Mouse (Mus musculus): ENCODE data around the gene Cbx7. TPM values are rescaled to one million over a fixed set of nuclear protein-coding genes. Genes with fewer than 3 reads are reported as not detected.
"Not testable (repeated sequence)": the region's sequence is repeated elsewhere in the genome, so short reads cannot be mapped to it uniquely, and the experiment has no call there.

Gene Cbx7
- polyA plus RNA-seq, 1 experiment from 2014 or later = 4.0 TPM

DNA sequence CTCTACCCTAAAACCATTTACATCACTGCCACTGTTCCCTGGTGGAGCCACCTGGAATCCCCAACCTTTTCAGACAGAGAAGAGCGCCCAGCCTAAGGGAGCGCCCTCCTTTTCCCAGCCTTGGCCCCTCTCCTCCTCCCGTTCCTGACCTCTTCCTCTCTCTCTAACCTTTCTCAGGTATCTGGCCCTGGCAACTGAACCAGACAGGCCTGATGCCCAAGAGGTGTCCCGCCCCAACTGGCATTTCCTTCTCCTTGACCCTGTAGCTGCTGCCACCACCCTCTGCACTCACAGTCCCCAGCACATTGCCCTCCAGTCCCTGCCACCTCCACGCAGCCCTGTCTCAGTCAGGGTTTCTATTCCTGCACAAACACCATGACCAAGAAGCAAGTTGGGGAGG lies 26.0 kb downstream of the Cbx7 start:
- Histone ChIP-seq H3K4me2 (ENCODE audit: low read length) (no peak overlapping the region), H3K27me3 (replicated peaks; ENCODE audit: control insufficient read depth, insufficient read depth, low read length) (no peaks in the 10 kb centered on the region), H3K4me1 (replicated peaks; ENCODE audit: control insufficient read depth, insufficient read depth, low read length) (peaks cover 5% of the 10 kb centered on the region), H3K36me3 (ENCODE audit: control insufficient read depth, insufficient read depth) (no peaks in the 10 kb centered on the region), H3K4me3 (replicated peaks; ENCODE audit: low read length) (no peak overlapping the region), H3K27ac (ENCODE audit: low read length) (no peak overlapping the region), H3K9me3 (ENCODE audit: control insufficient read depth, low read length) (no peaks in the 10 kb centered on the region), H3K9ac (replicated peaks; ENCODE audit: low read depth, low read length) (no peak overlapping the region)
- no peak for ATAC-seq
- WGBS = 77% methylated on average over 5 of the region's 5 CpGs

DNA sequence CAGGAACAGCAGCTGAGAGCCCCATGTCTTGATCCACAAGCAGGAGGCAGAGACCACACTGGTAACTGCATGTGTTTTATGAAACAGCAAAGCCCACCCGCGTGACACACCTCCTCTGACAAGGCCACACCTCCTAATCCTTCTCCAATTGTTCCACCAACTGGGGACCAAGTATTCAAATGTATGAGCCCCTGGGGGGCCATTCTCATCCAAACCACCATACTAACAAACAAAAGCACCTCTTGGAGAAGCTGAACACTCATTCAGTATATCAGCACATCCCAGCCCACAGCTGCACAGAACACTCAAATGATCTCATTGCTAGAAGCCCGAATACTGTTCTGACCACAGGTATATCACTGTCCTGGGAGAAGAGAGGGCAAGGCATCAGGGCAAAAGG lies 27.3 kb downstream of the Cbx7 start:
- 68% methylated on average over 3 of the region's 3 CpGs for WGBS
- no peaks in the 10 kb centered on the region for H3K36me3 ChIP-seq (ENCODE audit: control insufficient read depth, insufficient read depth)
- no peak for ATAC-seq
- no peak overlapping the region for H3K9ac ChIP-seq (replicated peaks; ENCODE audit: low read depth, low read length)
- H3K4me3 ChIP-seq (replicated peaks; ENCODE audit: low read length) = no peak overlapping the region
- no peaks in the 10 kb centered on the region for H3K4me1 ChIP-seq (replicated peaks; ENCODE audit: control insufficient read depth, insufficient read depth, low read length)
- H3K4me2 ChIP-seq (ENCODE audit: low read length) = no peak overlapping the region
- no peak overlapping the region for H3K27ac ChIP-seq (ENCODE audit: low read length)
- no peaks in the 10 kb centered on the region for H3K9me3 ChIP-seq (ENCODE audit: control insufficient read depth, low read length)
- H3K27me3 ChIP-seq (replicated peaks; ENCODE audit: control insufficient read depth, insufficient read depth, low read length) = no peaks in the 10 kb centered on the region

DNA sequence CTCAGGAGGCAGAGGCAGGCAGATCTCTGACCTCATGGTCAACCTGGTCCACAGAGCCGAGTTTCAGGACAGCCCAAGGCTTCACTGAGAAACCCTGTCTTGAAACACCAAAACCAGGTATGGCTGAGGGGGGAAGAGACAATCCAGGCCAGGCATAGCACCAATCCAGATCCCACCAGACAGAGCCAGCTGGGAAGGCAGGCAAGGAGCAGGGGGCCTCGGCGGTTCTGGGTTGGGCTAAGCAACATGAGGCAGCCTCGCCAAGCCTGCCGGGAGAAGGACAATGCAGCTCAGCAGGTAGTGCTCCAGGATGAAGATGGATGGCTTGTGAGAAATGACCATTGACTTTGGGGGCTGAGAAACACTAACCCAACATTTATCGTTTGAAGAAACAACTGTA lies 28.4 kb downstream of the Cbx7 start:
- WGBS = 89% methylated on average over 6 of the region's 6 CpGs
- H3K4me1 ChIP-seq (replicated peaks; ENCODE audit: control insufficient read depth, insufficient read depth, low read length) = no peaks in the 10 kb centered on the region
- no peak overlapping the region for H3K4me3 ChIP-seq (replicated peaks; ENCODE audit: low read length)
- no peaks in the 10 kb centered on the region for H3K27me3 ChIP-seq (replicated peaks; ENCODE audit: control insufficient read depth, insufficient read depth, low read length)
- no peak for ATAC-seq
- H3K9me3 ChIP-seq (ENCODE audit: control insufficient read depth, low read length) = no peaks in the 10 kb centered on the region
- no peak overlapping the region for H3K9ac ChIP-seq (replicated peaks; ENCODE audit: low read depth, low read length)
- no peaks in the 10 kb centered on the region for H3K36me3 ChIP-seq (ENCODE audit: control insufficient read depth, insufficient read depth)
- no peak overlapping the region for H3K4me2 ChIP-seq (ENCODE audit: low read length)
- no peak overlapping the region for H3K27ac ChIP-seq (ENCODE audit: low read length)

DNA sequence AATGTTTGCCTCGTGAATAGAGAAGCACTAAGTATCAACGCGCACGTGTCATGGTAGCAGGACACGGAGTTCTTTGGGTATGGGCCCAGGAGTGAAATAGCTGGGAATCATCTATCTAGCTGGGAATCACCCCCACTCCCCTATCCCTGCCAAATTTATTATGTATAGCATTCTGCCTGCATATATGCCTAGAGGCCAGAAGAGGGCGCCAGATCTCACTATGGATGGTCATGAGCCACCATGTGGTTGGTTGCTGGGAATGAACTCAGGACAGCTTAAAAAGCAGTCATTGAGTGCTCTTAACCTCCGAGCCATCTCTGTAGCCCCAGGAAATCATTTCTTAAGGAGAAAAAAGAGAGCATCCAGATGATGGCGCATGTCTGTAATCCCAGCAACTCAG lies 30.0 kb downstream of the Cbx7 start:
- Histone ChIP-seq H3K9ac (replicated peaks; ENCODE audit: low read depth, low read length) (no peak overlapping the region), H3K27me3 (replicated peaks; ENCODE audit: control insufficient read depth, insufficient read depth, low read length) (0 out of 2 replicates have a peak, but pooled peaks cover under 1% of the 10 kb centered on the region), H3K9me3 (ENCODE audit: control insufficient read depth, low read length) (no peaks in the 10 kb centered on the region), H3K36me3 (ENCODE audit: control insufficient read depth, insufficient read depth) (no peaks in the 10 kb centered on the region), H3K4me3 (replicated peaks; ENCODE audit: low read length) (no peak overlapping the region), H3K27ac (ENCODE audit: low read length) (no peak overlapping the region), H3K4me2 (ENCODE audit: low read length) (no peak overlapping the region), H3K4me1 (replicated peaks; ENCODE audit: control insufficient read depth, insufficient read depth, low read length) (no peaks in the 10 kb centered on the region)
- no peak for ATAC-seq
- WGBS = 19% methylated on average over 8 of the region's 8 CpGs

DNA sequence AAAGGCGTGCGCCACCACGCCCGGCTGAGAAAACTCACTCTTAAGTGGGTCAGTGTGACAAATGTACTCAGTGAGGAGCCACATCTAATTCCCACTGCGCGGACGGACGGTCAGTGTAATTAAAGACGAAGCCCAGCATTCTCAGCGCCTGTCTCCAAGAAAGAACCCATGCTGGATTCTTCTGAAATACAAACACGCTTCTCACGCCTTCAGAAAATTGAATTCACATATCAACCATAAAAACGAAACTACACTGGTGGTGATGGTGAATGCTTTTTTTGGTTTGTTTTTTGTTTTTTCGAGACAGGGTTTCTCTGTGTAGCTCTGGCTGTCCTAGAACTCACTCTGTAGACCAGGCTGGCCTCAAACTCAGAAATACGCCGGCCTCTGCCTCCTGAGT lies 31.0 kb downstream of the Cbx7 start:
- Histone ChIP-seq H3K4me1 (replicated peaks; ENCODE audit: control insufficient read depth, insufficient read depth, low read length) (no peaks in the 10 kb centered on the region), H3K36me3 (ENCODE audit: control insufficient read depth, insufficient read depth) (no peaks in the 10 kb centered on the region), H3K9ac (replicated peaks; ENCODE audit: low read depth, low read length) (no peak overlapping the region), H3K27me3 (replicated peaks; ENCODE audit: control insufficient read depth, insufficient read depth, low read length) (0 out of 2 replicates have a peak, but pooled peaks cover 2% of the 10 kb centered on the region), H3K4me2 (ENCODE audit: low read length) (no peak overlapping the region), H3K4me3 (replicated peaks; ENCODE audit: low read length) (no peak overlapping the region), H3K27ac (ENCODE audit: low read length) (no peak overlapping the region), H3K9me3 (ENCODE audit: control insufficient read depth, low read length) (no peaks in the 10 kb centered on the region)
- WGBS = 91% methylated on average over 16 of the region's 16 CpGs
- ATAC-seq = no peak

DNA sequence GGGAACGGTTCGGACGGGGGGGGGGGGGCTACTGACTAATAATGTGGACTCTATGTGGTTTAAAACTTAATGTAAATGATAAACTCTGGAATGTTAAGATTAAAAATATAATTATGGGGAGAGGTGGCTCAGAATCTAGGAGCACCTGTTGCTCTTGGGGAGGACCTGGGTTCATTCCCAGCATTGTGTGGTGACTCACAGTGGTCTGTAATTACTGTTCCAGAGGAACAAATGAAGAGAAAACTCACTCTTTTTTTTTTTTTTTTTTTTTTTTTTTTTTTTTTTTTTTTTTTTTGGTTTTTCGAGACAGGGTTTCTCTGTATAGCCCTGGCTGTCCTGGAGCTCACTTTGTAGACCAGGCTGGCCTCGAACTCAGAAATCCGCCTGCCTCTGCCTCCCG lies 31.4 kb downstream of the Cbx7 start:
- not testable (repeated sequence) for H3K4me1 ChIP-seq (replicated peaks; ENCODE audit: control insufficient read depth, insufficient read depth, low read length); H3K9ac ChIP-seq (replicated peaks; ENCODE audit: low read depth, low read length); H3K4me2 ChIP-seq (ENCODE audit: low read length); H3K9me3 ChIP-seq (ENCODE audit: control insufficient read depth, low read length); H3K27me3 ChIP-seq (replicated peaks; ENCODE audit: control insufficient read depth, insufficient read depth, low read length); H3K4me3 ChIP-seq (replicated peaks; ENCODE audit: low read length); H3K36me3 ChIP-seq (ENCODE audit: control insufficient read depth, insufficient read depth); H3K27ac ChIP-seq (ENCODE audit: low read length); ATAC-seq
- WGBS = 90% methylated on average over 5 of the region's 7 CpGs

DNA sequence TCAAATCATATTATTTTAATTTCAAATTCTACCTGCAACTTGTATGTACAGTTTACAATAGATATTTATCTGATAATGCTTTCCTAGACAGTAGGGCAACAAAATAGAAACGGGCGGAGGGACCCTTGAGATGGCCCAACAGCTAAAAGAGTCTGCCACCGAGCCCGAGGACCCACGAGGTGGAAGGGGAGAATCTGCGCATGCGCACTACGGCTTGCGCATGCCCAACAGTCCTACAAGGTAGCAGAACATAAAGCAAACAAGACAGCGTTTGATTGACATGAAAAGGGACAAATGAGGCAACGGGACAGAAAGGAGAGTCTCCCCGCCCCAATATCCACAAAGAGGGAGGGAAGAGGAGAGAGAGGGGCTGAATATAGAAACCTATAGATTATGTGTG lies 31.9 kb downstream of the Cbx7 start:
- H3K27me3 ChIP-seq (replicated peaks; ENCODE audit: control insufficient read depth, insufficient read depth, low read length) = 0 out of 2 replicates have a peak, but pooled peaks cover 2% of the 10 kb centered on the region
- H3K9me3 ChIP-seq (ENCODE audit: control insufficient read depth, low read length) = no peaks in the 10 kb centered on the region
- no peak overlapping the region for H3K9ac ChIP-seq (replicated peaks; ENCODE audit: low read depth, low read length)
- no peaks in the 10 kb centered on the region for H3K36me3 ChIP-seq (ENCODE audit: control insufficient read depth, insufficient read depth)
- no peak overlapping the region for H3K4me2 ChIP-seq (ENCODE audit: low read length)
- WGBS = 92% methylated on average over 12 of the region's 12 CpGs
- H3K4me3 ChIP-seq (replicated peaks; ENCODE audit: low read length) = no peak overlapping the region
- ATAC-seq = no peak
- peaks cover 7% of the 10 kb centered on the region; the same call in 1 of the 2 replicates for H3K4me1 ChIP-seq (replicated peaks; ENCODE audit: control insufficient read depth, insufficient read depth, low read length)
- no peak overlapping the region for H3K27ac ChIP-seq (ENCODE audit: low read length)

DNA sequence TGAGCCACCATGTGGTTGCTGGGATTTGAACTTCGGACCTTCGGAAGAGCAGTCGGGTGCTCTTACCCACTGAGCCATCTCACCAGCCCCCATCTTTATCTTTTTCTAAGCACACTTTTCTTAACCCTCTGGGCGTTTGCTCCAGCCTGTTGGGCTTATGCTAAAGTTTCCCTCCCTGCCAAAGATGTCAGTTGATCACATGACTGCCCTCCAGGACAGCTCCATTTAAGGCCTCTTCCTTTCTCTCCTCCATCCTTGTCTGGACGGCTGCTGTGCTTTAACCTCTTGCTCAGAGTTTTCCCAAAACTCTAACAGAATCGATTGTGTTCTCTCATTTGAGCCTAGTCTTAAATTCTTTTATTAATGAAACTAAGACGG lies 34.6 kb downstream of the Cbx7 start:
- Histone ChIP-seq H3K9me3 (ENCODE audit: control insufficient read depth, low read length) (no peaks in the 10 kb centered on the region), H3K27ac (ENCODE audit: low read length) (no peak overlapping the region), H3K4me2 (ENCODE audit: low read length) (no peak overlapping the region), H3K27me3 (replicated peaks; ENCODE audit: control insufficient read depth, insufficient read depth, low read length) (peaks cover 12% of the 10 kb centered on the region), H3K9ac (replicated peaks; ENCODE audit: low read depth, low read length) (no peak overlapping the region), H3K36me3 (ENCODE audit: control insufficient read depth, insufficient read depth) (no peaks in the 10 kb centered on the region), H3K4me3 (replicated peaks; ENCODE audit: low read length) (no peak overlapping the region), H3K4me1 (replicated peaks; ENCODE audit: control insufficient read depth, insufficient read depth, low read length) (peaks cover 17% of the 10 kb centered on the region)
- 71% methylated on average over 7 of the region's 7 CpGs for WGBS
- ATAC-seq = no peak

DNA sequence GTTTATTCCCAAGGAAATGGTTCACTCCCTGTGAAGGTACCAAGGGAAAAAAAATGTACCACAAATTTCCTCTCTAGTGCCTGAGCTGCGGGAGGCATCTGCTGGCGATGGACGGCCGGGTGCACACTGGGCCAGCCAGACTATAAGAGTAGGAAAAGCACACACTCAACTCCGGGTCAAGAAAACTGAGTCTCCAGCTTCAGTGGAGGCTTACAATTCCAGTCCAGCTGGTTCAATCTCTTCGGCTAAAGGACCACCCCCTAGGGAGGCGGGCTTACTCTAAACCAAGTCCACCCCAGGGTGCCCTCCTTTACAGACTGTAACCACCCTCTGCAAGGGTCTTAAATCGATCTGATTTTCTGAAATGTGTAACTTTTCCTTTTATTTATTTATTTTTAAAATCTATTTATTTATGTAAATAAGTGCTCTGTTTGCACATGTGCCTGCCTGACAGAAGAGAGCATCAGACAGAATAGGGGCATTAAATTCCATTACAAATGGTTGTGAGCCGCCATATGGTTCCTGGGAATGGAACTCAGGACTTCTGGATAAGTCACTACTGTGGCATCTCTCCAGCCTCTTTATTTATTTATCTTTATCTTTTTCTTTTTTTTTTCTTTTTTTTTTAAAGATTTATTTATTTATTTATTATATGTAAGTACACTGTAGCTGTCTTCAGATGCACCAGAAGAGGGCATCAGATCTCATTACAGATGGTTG lies 35.1 kb downstream of the Cbx7 start:
- H3K4me2 ChIP-seq (ENCODE audit: low read length) = no peak overlapping the region
- no peak for ATAC-seq
- no peak overlapping the region for H3K4me3 ChIP-seq (replicated peaks; ENCODE audit: low read length)
- H3K27me3 ChIP-seq (replicated peaks; ENCODE audit: control insufficient read depth, insufficient read depth, low read length) = peaks cover 12% of the 10 kb centered on the region
- no peaks in the 10 kb centered on the region for H3K9me3 ChIP-seq (ENCODE audit: control insufficient read depth, low read length)
- no peak overlapping the region for H3K9ac ChIP-seq (replicated peaks; ENCODE audit: low read depth, low read length)
- no peak overlapping the region for H3K27ac ChIP-seq (ENCODE audit: low read length)
- H3K36me3 ChIP-seq (ENCODE audit: control insufficient read depth, insufficient read depth) = no peaks in the 10 kb centered on the region
- WGBS = 35% methylated on average over 9 of the region's 9 CpGs
- H3K4me1 ChIP-seq (replicated peaks; ENCODE audit: control insufficient read depth, insufficient read depth, low read length) = peaks cover 17% of the 10 kb centered on the region

DNA sequence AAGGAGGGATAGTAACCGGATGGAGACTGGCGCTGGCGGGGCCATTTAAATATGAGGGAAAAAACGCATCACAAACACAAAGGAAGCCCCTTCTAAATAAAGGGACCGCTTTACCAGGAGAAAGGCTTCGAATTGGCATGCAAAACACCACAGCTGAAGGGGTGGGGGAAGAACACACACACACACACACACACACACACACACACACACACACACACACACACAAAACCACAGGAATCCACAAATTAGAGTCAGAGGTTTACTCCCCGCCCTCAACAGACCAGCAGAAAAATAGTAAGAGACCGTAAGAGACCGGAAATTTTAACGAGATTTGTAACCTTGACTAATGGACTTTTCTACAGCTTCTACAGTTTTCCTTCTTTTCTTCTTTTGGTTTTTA lies 36.1 kb downstream of the Cbx7 start:
- H3K4me2 ChIP-seq (ENCODE audit: low read length) = peak overlapping the region; percentile 11; the same call in 1 of the 2 replicates
- H3K4me1 ChIP-seq (replicated peaks; ENCODE audit: control insufficient read depth, insufficient read depth, low read length) = peaks cover 17% of the 10 kb centered on the region
- WGBS = 1% methylated on average over 10 of the region's 10 CpGs
- no peak overlapping the region for H3K4me3 ChIP-seq (replicated peaks; ENCODE audit: low read length)
- ATAC-seq = no peak
- no peak overlapping the region for H3K9ac ChIP-seq (replicated peaks; ENCODE audit: low read depth, low read length)
- peaks cover 12% of the 10 kb centered on the region for H3K27me3 ChIP-seq (replicated peaks; ENCODE audit: control insufficient read depth, insufficient read depth, low read length)
- no peaks in the 10 kb centered on the region for H3K36me3 ChIP-seq (ENCODE audit: control insufficient read depth, insufficient read depth)
- no peak overlapping the region for H3K27ac ChIP-seq (ENCODE audit: low read length)
- no peaks in the 10 kb centered on the region for H3K9me3 ChIP-seq (ENCODE audit: control insufficient read depth, low read length)
